Mouse (Mus musculus) hindlimb bud, embryonic 11.5 days (tissue): ENCODE results near the gene Gm4450.
"Not testable (repeated sequence)": the region's sequence is repeated elsewhere in the genome, so short reads cannot be mapped to it uniquely, and the experiment has no call there.

ENCODE experiments used
- DNase-seq: peaks from one replicate; pipeline ENCODE4 v3.0.0-alpha.2; 2012; ENCODE audit warnings: low read depth, low spot score; ENCODE audit errors: extremely low spot score

The Gm4450 gene

GRCm38 (mm10) chr3:98418991-98419785 is 37.7 kb downstream of the Gm4450 start:
- DNase-seq = no peak

GRCm38 (mm10) chr3:98417328-98417727 is 39.6 kb downstream of the Gm4450 start:
- no peak for DNase-seq

- no peak for DNase-seq
Measured at GRCm38 (mm10) chr3:98416426-98417250, 40.3 kb downstream of the Gm4450 start.

GRCm38 (mm10) chr3:98414296-98414695 is 42.6 kb downstream of the Gm4450 start:
- no peak for DNase-seq

- no peak for DNase-seq
Measured at GRCm38 (mm10) chr3:98413733-98414132, 43.2 kb downstream of the Gm4450 start.

- not testable (repeated sequence) for DNase-seq
Measured at GRCm38 (mm10) chr3:98410619-98411580, 46.0 kb downstream of the Gm4450 start.

GRCm38 (mm10) chr3:98407261-98407780 is 49.6 kb downstream of the Gm4450 start:
- DNase-seq = not testable (repeated sequence)

- DNase-seq = not testable (repeated sequence)
Measured at GRCm38 (mm10) chr3:98406569-98407144, 50.3 kb downstream of the Gm4450 start.

- DNase-seq = not testable (repeated sequence)
Measured at GRCm38 (mm10) chr3:98405877-98406276, 51.0 kb downstream of the Gm4450 start.

- not testable (repeated sequence) for DNase-seq
Measured at GRCm38 (mm10) chr3:98404268-98404895, 52.5 kb downstream of the Gm4450 start.
